In the genomic region with DNA sequence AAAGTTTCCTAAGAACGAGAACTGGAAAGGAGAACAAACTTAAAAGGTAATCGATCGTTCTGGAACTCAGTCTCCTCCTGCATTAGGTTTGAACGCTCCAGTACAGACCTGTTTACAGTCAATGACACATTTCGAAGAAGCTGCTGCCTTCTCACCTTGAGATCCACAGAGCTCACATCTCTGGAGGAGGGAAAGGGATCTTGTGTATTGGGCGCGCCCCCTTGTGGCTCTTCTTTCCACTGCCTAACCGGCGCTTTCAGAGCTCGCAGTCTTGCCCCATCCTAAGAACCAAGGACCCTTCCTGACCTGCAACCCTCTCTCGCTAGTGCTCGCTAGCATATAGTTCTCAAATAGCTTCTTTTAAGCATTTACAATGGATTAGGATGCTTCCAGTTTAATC, we compare ENCODE assay signal across 8 mouse cellular contexts. TPM values are rescaled to one million over a fixed set of nuclear protein-coding genes. Genes with fewer than 3 reads are reported as not detected.
A peak's percentile ranks its signal among the peaks of the same experiment; 100 is the strongest.
DNase-seq lines count a peak whose midpoint lies in the region; ATAC-seq and TF ChIP-seq lines count a peak whose summit lies in the region.

No protein-coding gene starts in this region.

- no peak overlapping the region for H3K27ac ChIP-seq in ES-Bruce4 (ENCODE audit: insufficient read depth, low read length)
- no peak overlapping the region for H3K27ac ChIP-seq in cerebellum, adult 2 months (ENCODE audit: insufficient read depth, low read length)
- no peak overlapping the region for H3K27ac ChIP-seq in hindbrain, embryonic 11.5 days (ENCODE audit: low read depth, low read length)
- H3K27ac ChIP-seq in lung, postnatal 0 days (ENCODE audit: low read length) = no peak overlapping the region

- peak; percentile 68 to 77 for DNase-seq in cerebellum, adult 2 months
- DNase-seq in frontal cortex, adult 2 months (ENCODE audit: extremely low spot score in 1 of 2, low spot score in 1 of 2) = peak; percentile 63 to 92
- DNase-seq in hindbrain, embryonic 11.5 days (ENCODE audit: low spot score) = peak; percentile 92
- peak; percentile 76 for DNase-seq in layer of hippocampus, adult 9-11 months
- DNase-seq in lung, postnatal 0 days (ENCODE audit: low spot score) = peak; percentile 86
- DNase-seq in ovary, postnatal 14 days (ENCODE audit: low spot score) = peak; percentile 73
- DNase-seq in thymus, postnatal 10 days (ENCODE audit: low spot score in 2 of 2) = peak; percentile 31 to 78

- peak; percentile 74 for TF ChIP-seq CTCF in ES-Bruce4 (IDR thresholded peaks at IDR 0.05; ENCODE audit: low read depth, low read length)
- TF ChIP-seq CTCF in cerebellum, adult 2 months (IDR thresholded peaks at IDR 0.05; ENCODE audit: borderline replicate concordance, insufficient read depth, low read depth, low read length) = peak; percentile 74
- TF ChIP-seq CTCF in lung, postnatal 0 days (IDR thresholded peaks at IDR 0.05) = peak; percentile 84

- peak; percentile 73 for ATAC-seq in hindbrain, embryonic 11.5 days (ENCODE audit: low FRiP score)
- peak; percentile 68 for ATAC-seq in lung, postnatal 0 days

- TF ChIP-seq POLR2A in ES-Bruce4 (IDR thresholded peaks at IDR 0.05; ENCODE audit: insufficient read depth, low read length) = no peak
- no peak for TF ChIP-seq POLR2A in cerebellum, adult 2 months (IDR thresholded peaks at IDR 0.05; ENCODE audit: borderline replicate concordance, insufficient read depth, low read length)

- peak overlapping the region; percentile 6; the same call in 1 of the 2 replicates for H3K4me2 ChIP-seq in hindbrain, embryonic 11.5 days (replicated peaks; ENCODE audit: low read depth, low read length)
- H3K4me2 ChIP-seq in lung, postnatal 0 days (replicated peaks; ENCODE audit: low read depth, low read length) = peak overlapping the region; percentile 31

- no peak overlapping the region for H3K4me3 ChIP-seq in ES-Bruce4 (ENCODE audit: low read depth, low read length)
- H3K4me3 ChIP-seq in cerebellum, adult 2 months (replicated peaks; ENCODE audit: insufficient read depth, low read depth, low read length) = no peak overlapping the region
- H3K4me3 ChIP-seq in hindbrain, embryonic 11.5 days (ENCODE audit: low read depth, low read length) = no peak overlapping the region
- H3K4me3 ChIP-seq in lung, postnatal 0 days (ENCODE audit: low read depth, low read length) = no peak overlapping the region

- H3K36me3 ChIP-seq in ES-Bruce4 (ENCODE audit: control insufficient read depth, insufficient read depth, low read length, poor library complexity, severe bottlenecking) = no peaks in the 10 kb centered on the region
- no peaks in the 10 kb centered on the region for H3K36me3 ChIP-seq in hindbrain, embryonic 11.5 days (ENCODE audit: control insufficient read depth, insufficient read depth, low read length)
- no peaks in the 10 kb centered on the region for H3K36me3 ChIP-seq in lung, postnatal 0 days (ENCODE audit: insufficient read depth, low read length)

- no peak overlapping the region for H3K9ac ChIP-seq in ES-Bruce4 (ENCODE audit: low read depth, poor library complexity, severe bottlenecking)
- H3K9ac ChIP-seq in hindbrain, embryonic 11.5 days (ENCODE audit: low read depth, low read length) = no peak overlapping the region
- H3K9ac ChIP-seq in lung, postnatal 0 days (replicated peaks; ENCODE audit: low read depth) = no peak overlapping the region

- no peak for TF ChIP-seq EP300 in ES-Bruce4 (IDR thresholded peaks at IDR 0.05; ENCODE audit: insufficient read depth, low read depth, low read length)
- TF ChIP-seq EP300 in lung, postnatal 0 days (IDR thresholded peaks at IDR 0.05) = no peak

- H3K9me3 ChIP-seq in ES-Bruce4 (replicated peaks; ENCODE audit: control insufficient read depth, insufficient read depth, low read length, poor library complexity, severe bottlenecking) = no peaks in the 10 kb centered on the region; the same call in 1 of the 2 replicates
- no peaks in the 10 kb centered on the region for H3K9me3 ChIP-seq in hindbrain, embryonic 11.5 days (ENCODE audit: control insufficient read depth, low read length)
- H3K9me3 ChIP-seq in lung, postnatal 0 days (ENCODE audit: low read length) = no peaks in the 10 kb centered on the region

- H3K4me1 ChIP-seq in ES-Bruce4 (ENCODE audit: control insufficient read depth, insufficient read depth, low read length) = no peaks in the 10 kb centered on the region
- H3K4me1 ChIP-seq in cerebellum, adult 2 months (ENCODE audit: control insufficient read depth, insufficient read depth, low read length) = no peaks in the 10 kb centered on the region
- H3K4me1 ChIP-seq in hindbrain, embryonic 11.5 days (replicated peaks; ENCODE audit: control insufficient read depth, insufficient read depth, low read length) = no peaks in the 10 kb centered on the region; the same call in 1 of the 2 replicates
- H3K4me1 ChIP-seq in lung, postnatal 0 days (ENCODE audit: insufficient read depth, low read depth, low read length) = peaks cover 10% of the 10 kb centered on the region; the same call in 1 of the 2 replicates

- 8% methylated on average over 12 of the region's 12 CpGs for WGBS in cerebellum, adult 2 months
- WGBS in hindbrain, embryonic 11.5 days = 14% methylated on average over 12 of the region's 12 CpGs
- 8% methylated on average over 12 of the region's 12 CpGs for WGBS in lung, postnatal 0 days

- H3K27me3 ChIP-seq in ES-Bruce4 (ENCODE audit: control insufficient read depth, insufficient read depth, low read length, poor library complexity, severe bottlenecking) = no peaks in the 10 kb centered on the region
- no peaks in the 10 kb centered on the region for H3K27me3 ChIP-seq in cerebellum, adult 2 months (ENCODE audit: control insufficient read depth, insufficient read depth, low read length)
- H3K27me3 ChIP-seq in hindbrain, embryonic 11.5 days (ENCODE audit: control insufficient read depth, insufficient read depth, low read length) = no peaks in the 10 kb centered on the region
- H3K27me3 ChIP-seq in lung, postnatal 0 days (replicated peaks; ENCODE audit: insufficient read depth, low read length) = no peaks in the 10 kb centered on the region

RNA-seq across cellular contexts. Expression of a gene that starts 8.1 kb away (rescaled TPM):
- polyA plus RNA-seq in ES-Bruce4 (2011; ENCODE audit: insufficient read depth, insufficient read length, low read depth, missing spikeins) = not detected in 2 replicates
- polyA plus RNA-seq in cerebellum, adult 2 months (2012; rRNA removed) = 123 and 149 TPM in 2 replicates
- 475 and 566 TPM in 2 replicates for polyA plus RNA-seq in frontal cortex, adult 2 months (2012; rRNA removed)
- polyA plus RNA-seq in hindbrain, embryonic 11.5 days (2014; fragmentation: Nextera tagmentation; extraction: Ambion mirVana) = 74.9 and 98.9 TPM in 2 replicates
- polyA plus RNA-seq in lung, postnatal 0 days (2015; fragmentation: Nextera tagmentation; extraction: Ambion mirVana) = not detected in 2 replicates

RNA-seq across cellular contexts. Expression of a gene that starts 33.4 kb away (rescaled TPM):
- not detected in 2 replicates for polyA plus RNA-seq in ES-Bruce4 (2011; ENCODE audit: insufficient read depth, insufficient read length, low read depth, missing spikeins)
- not detected in 2 replicates for polyA plus RNA-seq in cerebellum, adult 2 months (2012; rRNA removed)
- polyA plus RNA-seq in frontal cortex, adult 2 months (2012; rRNA removed) = 0.48 and 0.55 TPM in 2 replicates
- polyA plus RNA-seq in hindbrain, embryonic 11.5 days (2014; fragmentation: Nextera tagmentation; extraction: Ambion mirVana) = not detected in 2 replicates
- polyA plus RNA-seq in lung, postnatal 0 days (2015; fragmentation: Nextera tagmentation; extraction: Ambion mirVana) = not detected in 2 replicates

Comparison
In these comparisons a context has a peak if more than half of its experiments do, and no peak if none do; other contexts are left out.
1. RNA of a gene that starts 8.1 kb away (polyA plus RNA-seq): 475 to 566 TPM in frontal cortex, adult 2 months, 123 to 149 TPM in cerebellum, adult 2 months and 74.9 to 98.9 TPM in hindbrain, embryonic 11.5 days; not detected in lung, postnatal 0 days and not detected in ES-Bruce4; every median in the first group is over 10 times any median in the second.
2. Peak in every context shown above with its lines, with median percentiles within 50 percentile points of each other: CTCF ChIP-seq and DNase-seq.